Mouse (Mus musculus) frontal cortex, postnatal 14 days (tissue): ENCODE measurements around the gene Cobl.

Experiments
- DNase-seq, 2 experiments: peaks; one replicate each; pipeline ENCODE4 v3.0.0; 2022; ENCODE audit warnings: low spot score in 2 of 2

Cobl gene

GRCm38 (mm10) chr11:12464181-12465162, at the start of gene Cobl:
Gene Cobl, minus strand, starts transcription at chr11:12464960.
- no peak for DNase-seq

GRCm38 (mm10) chr11:12513796-12514195, 49.0 kb upstream of the Cobl start:
- DNase-seq, result no peak

GRCm38 (mm10) chr11:12506371-12506890, 41.7 kb upstream of the Cobl start:
- DNase-seq, result no peak

- no peak for DNase-seq
Measured at GRCm38 (mm10) chr11:12503756-12504155, 39.0 kb upstream of the Cobl start.

- no peak for DNase-seq
Measured at GRCm38 (mm10) chr11:12501721-12502120, 37.0 kb upstream of the Cobl start.

- no peak for DNase-seq
Measured at GRCm38 (mm10) chr11:12493791-12494190, 29.0 kb upstream of the Cobl start.

- no peak for DNase-seq
Measured at GRCm38 (mm10) chr11:12479856-12480403, 15.2 kb upstream of the Cobl start.

GRCm38 (mm10) chr11:12474299-12474935, 9.7 kb upstream of the Cobl start:
- DNase-seq, result no peak

- peak; percentile 24 to 60 for DNase-seq
Measured at GRCm38 (mm10) chr11:12473625-12474298, 9.0 kb upstream of the Cobl start.

GRCm38 (mm10) chr11:12469638-12470037, 4.9 kb upstream of the Cobl start:
- DNase-seq, result no peak

- DNase-seq, result no peak
Measured at GRCm38 (mm10) chr11:12468661-12469060, 3.9 kb upstream of the Cobl start.

GRCm38 (mm10) chr11:12467836-12468235, 3.1 kb upstream of the Cobl start:
- DNase-seq, result no peak

- DNase-seq, result no peak
Measured at GRCm38 (mm10) chr11:12467217-12467616, 2.5 kb upstream of the Cobl start.

- DNase-seq, result no peak
Measured at GRCm38 (mm10) chr11:12466606-12467005, 1.8 kb upstream of the Cobl start.

GRCm38 (mm10) chr11:12465229-12465628, 469 bp upstream of the Cobl start:
- no peak for DNase-seq

GRCm38 (mm10) chr11:12463615-12464170, 1.1 kb downstream of the Cobl start:
- DNase-seq, result no peak

- DNase-seq, result no peak
Measured at GRCm38 (mm10) chr11:12459781-12460581, 4.8 kb downstream of the Cobl start.

- no peak for DNase-seq
Measured at GRCm38 (mm10) chr11:12458814-12459213, 5.9 kb downstream of the Cobl start.

- DNase-seq, result no peak
Measured at GRCm38 (mm10) chr11:12458392-12458791, 6.4 kb downstream of the Cobl start.

GRCm38 (mm10) chr11:12448101-12448500, 16.7 kb downstream of the Cobl start:
- no peak for DNase-seq

- no peak for DNase-seq
Measured at GRCm38 (mm10) chr11:12445222-12445621, 19.5 kb downstream of the Cobl start.
